Mouse (Mus musculus): ENCODE results near the gene Gm10318. TPM values are rescaled to one million over a fixed set of nuclear protein-coding genes. Genes with fewer than 3 reads are reported as not detected.

Gene Gm10318
- polyA plus RNA-seq, 1 experiment = not detected

GRCm38 (mm10) chr10:77901871-77902210 is 49.2 kb downstream of the Gm10318 start:
- Histone ChIP-seq H3K4me1 (ENCODE audit: control insufficient read depth, insufficient read depth, low read length) (no peaks in the 10 kb centered on the region), H3K4me3 (replicated peaks; ENCODE audit: control insufficient read depth, low read depth, low read length) (no peak overlapping the region), H3K27ac (ENCODE audit: control insufficient read depth, insufficient read depth, low read depth, low read length, poor library complexity) (no peak overlapping the region)
- TF ChIP-seq POLR2A (IDR thresholded peaks at IDR 0.05; ENCODE audit: borderline replicate concordance, control insufficient read depth, low read depth, low read length) (no peak), CTCF (IDR thresholded peaks at IDR 0.05; ENCODE audit: control insufficient read depth, insufficient read depth, low read length) (no peak)
- 11% methylated on average over 14 of the region's 14 CpGs for whole genome bisulfite sequencing

- no peaks in the 10 kb centered on the region for H3K4me1 ChIP-seq (ENCODE audit: control insufficient read depth, insufficient read depth, low read length)
- no peak for TF ChIP-seq POLR2A (IDR thresholded peaks at IDR 0.05; ENCODE audit: borderline replicate concordance, control insufficient read depth, low read depth, low read length)
- TF ChIP-seq CTCF (IDR thresholded peaks at IDR 0.05; ENCODE audit: control insufficient read depth, insufficient read depth, low read length) = no peak
- WGBS = 3% methylated on average over 46 of the region's 46 CpGs
- no peak within 1 kb of the TSS for H3K4me3 ChIP-seq (replicated peaks; ENCODE audit: control insufficient read depth, low read depth, low read length)
- no peak within 1 kb of the TSS for H3K27ac ChIP-seq (ENCODE audit: control insufficient read depth, insufficient read depth, low read depth, low read length, poor library complexity)
These were observed 49.7 kb downstream of the Gm10318 start, which contains the start of gene Lrrc3 for GRCm38 (mm10) chr10:77902211-77902893. Gene Lrrc3 (minus strand): TSS chr10:77902536.

- H3K4me1 ChIP-seq (ENCODE audit: control insufficient read depth, insufficient read depth, low read length) = no peaks in the 10 kb centered on the region
- TF ChIP-seq CTCF (IDR thresholded peaks at IDR 0.05; ENCODE audit: control insufficient read depth, insufficient read depth, low read length) (no peak), POLR2A (IDR thresholded peaks at IDR 0.05; ENCODE audit: borderline replicate concordance, control insufficient read depth, low read depth, low read length) (no peak)
- no peak overlapping the region for H3K4me3 ChIP-seq (replicated peaks; ENCODE audit: control insufficient read depth, low read depth, low read length)
- 7% methylated on average over 34 of the region's 35 CpGs for WGBS
- H3K27ac ChIP-seq (ENCODE audit: control insufficient read depth, insufficient read depth, low read depth, low read length, poor library complexity) = no peak overlapping the region
These were observed 50.4 kb downstream of the Gm10318 start for GRCm38 (mm10) chr10:77902894-77903715.

Other genes starting within 250 kb of the Gm10318 start
- 69.9 and 76.0 TPM in 2 replicates for gene Sumo3, start 246.8 kb upstream of the Gm10318 start, polyA plus RNA-seq (2011; ENCODE audit: insufficient read depth, insufficient read length, low replicate concordance, missing spikeins)
- not detected in 2 replicates for gene Gm49325, start 246.7 kb upstream of the Gm10318 start, polyA plus RNA-seq (2011; ENCODE audit: insufficient read depth, insufficient read length, low replicate concordance, missing spikeins)
- 21.5 and 35.5 TPM in 2 replicates for gene Ube2g2, start 230.6 kb upstream of the Gm10318 start, polyA plus RNA-seq (2011; ENCODE audit: insufficient read depth, insufficient read length, low replicate concordance, missing spikeins)
- not detected in 2 replicates for gene Tspear, start 166.3 kb upstream of the Gm10318 start, polyA plus RNA-seq (2011; ENCODE audit: insufficient read depth, insufficient read length, low replicate concordance, missing spikeins)
- not detected in 2 replicates for gene Gm19402, start 162.1 kb upstream of the Gm10318 start, polyA plus RNA-seq (2011; ENCODE audit: insufficient read depth, insufficient read length, low replicate concordance, missing spikeins)
- not detected in 2 replicates for gene Gm9508, start 155.6 kb upstream of the Gm10318 start, polyA plus RNA-seq (2011; ENCODE audit: insufficient read depth, insufficient read length, low replicate concordance, missing spikeins)
- not detected in 2 replicates for gene Gm10272, start 146.2 kb upstream of the Gm10318 start, polyA plus RNA-seq (2011; ENCODE audit: insufficient read depth, insufficient read length, low replicate concordance, missing spikeins)
- not detected in 2 replicates for gene Gm10024, start 141.4 kb upstream of the Gm10318 start, polyA plus RNA-seq (2011; ENCODE audit: insufficient read depth, insufficient read length, low replicate concordance, missing spikeins)
- gene Gm10142, start 137.1 kb upstream of the Gm10318 start, polyA plus RNA-seq (2011; ENCODE audit: insufficient read depth, insufficient read length, low replicate concordance, missing spikeins) = not detected in 2 replicates
- gene Krtap12-1, start 132.3 kb upstream of the Gm10318 start, polyA plus RNA-seq (2011; ENCODE audit: insufficient read depth, insufficient read length, low replicate concordance, missing spikeins) = not detected in 2 replicates
- not detected in 2 replicates for gene Gm10100, start 126.4 kb upstream of the Gm10318 start, polyA plus RNA-seq (2011; ENCODE audit: insufficient read depth, insufficient read length, low replicate concordance, missing spikeins)
- gene Gm18596, start 110.2 kb upstream of the Gm10318 start, polyA plus RNA-seq (2011; ENCODE audit: insufficient read depth, insufficient read length, low replicate concordance, missing spikeins) = not detected in 2 replicates
- gene Gm9736, start 101.5 kb upstream of the Gm10318 start, polyA plus RNA-seq (2011; ENCODE audit: insufficient read depth, insufficient read length, low replicate concordance, missing spikeins) = not detected in 2 replicates
- gene Gm3233, start 93.2 kb upstream of the Gm10318 start, polyA plus RNA-seq (2011; ENCODE audit: insufficient read depth, insufficient read length, low replicate concordance, missing spikeins) = not detected in 2 replicates
- gene Gm3238, start 81.5 kb upstream of the Gm10318 start, polyA plus RNA-seq (2011; ENCODE audit: insufficient read depth, insufficient read length, low replicate concordance, missing spikeins) = not detected in 2 replicates
- gene Gm7138, start 75.9 kb upstream of the Gm10318 start, polyA plus RNA-seq (2011; ENCODE audit: insufficient read depth, insufficient read length, low replicate concordance, missing spikeins) = not detected in 2 replicates
- gene Gm3250, start 70.3 kb upstream of the Gm10318 start, polyA plus RNA-seq (2011; ENCODE audit: insufficient read depth, insufficient read length, low replicate concordance, missing spikeins) = not detected in 2 replicates
- not detected in 2 replicates for gene Gm7137, start 64.7 kb upstream of the Gm10318 start, polyA plus RNA-seq (2011; ENCODE audit: insufficient read depth, insufficient read length, low replicate concordance, missing spikeins)
- gene Gm9639, start 57.8 kb upstream of the Gm10318 start, polyA plus RNA-seq (2011; ENCODE audit: insufficient read depth, insufficient read length, low replicate concordance, missing spikeins) = not detected in 2 replicates
- gene Gm19668, start 53.7 kb upstream of the Gm10318 start, polyA plus RNA-seq (2011; ENCODE audit: insufficient read depth, insufficient read length, low replicate concordance, missing spikeins) = not detected in 2 replicates
- not detected in 2 replicates for gene Gm9507, start 41.0 kb upstream of the Gm10318 start, polyA plus RNA-seq (2011; ENCODE audit: insufficient read depth, insufficient read length, low replicate concordance, missing spikeins)
- gene Gm2696, start 38.2 kb upstream of the Gm10318 start, polyA plus RNA-seq (2011; ENCODE audit: insufficient read depth, insufficient read length, low replicate concordance, missing spikeins) = not detected in 2 replicates
- gene Krtap10-4, start 25.8 kb upstream of the Gm10318 start, polyA plus RNA-seq (2011; ENCODE audit: insufficient read depth, insufficient read length, low replicate concordance, missing spikeins) = not detected in 2 replicates
- gene Krtap10-10, start 16.9 kb upstream of the Gm10318 start, polyA plus RNA-seq (2011; ENCODE audit: insufficient read depth, insufficient read length, low replicate concordance, missing spikeins) = not detected in 2 replicates
- gene Gm36176, start 6.1 kb upstream of the Gm10318 start, polyA plus RNA-seq (2011; ENCODE audit: insufficient read depth, insufficient read length, low replicate concordance, missing spikeins) = not detected in 2 replicates
- gene Gm3285, start 9.1 kb downstream of the Gm10318 start, polyA plus RNA-seq (2011; ENCODE audit: insufficient read depth, insufficient read length, low replicate concordance, missing spikeins) = not detected in 2 replicates
- gene Lrrc3, start 49.7 kb downstream of the Gm10318 start, polyA plus RNA-seq (2011; ENCODE audit: insufficient read depth, insufficient read length, low replicate concordance, missing spikeins) = 0.70 TPM in 1 of 2 replicates, not detected in the other
- gene Trpm2, start 117.7 kb downstream of the Gm10318 start, polyA plus RNA-seq (2011; ENCODE audit: insufficient read depth, insufficient read length, low replicate concordance, missing spikeins) = 19.2 and 53.7 TPM in 2 replicates
- 4.4 and 5.8 TPM in 2 replicates for gene 1810043G02Rik, start 125.7 kb downstream of the Gm10318 start, polyA plus RNA-seq (2011; ENCODE audit: insufficient read depth, insufficient read length, low replicate concordance, missing spikeins)
- gene Pfkl, start 157.2 kb downstream of the Gm10318 start, polyA plus RNA-seq (2011; ENCODE audit: insufficient read depth, insufficient read length, low replicate concordance, missing spikeins) = 8.0 and 13.3 TPM in 2 replicates
- 6.7 TPM in 1 of 2 replicates, not detected in the other for gene Dnmt3l, start 189.1 kb downstream of the Gm10318 start, polyA plus RNA-seq (2011; ENCODE audit: insufficient read depth, insufficient read length, low replicate concordance, missing spikeins)
- gene Aire, start 190.8 kb downstream of the Gm10318 start, polyA plus RNA-seq (2011; ENCODE audit: insufficient read depth, insufficient read length, low replicate concordance, missing spikeins) = not detected in 2 replicates
- 7.9 and 20.7 TPM in 2 replicates for gene Icosl, start 216.4 kb downstream of the Gm10318 start, polyA plus RNA-seq (2011; ENCODE audit: insufficient read depth, insufficient read length, low replicate concordance, missing spikeins)